Comparison of ENCODE assay signal across 8 mouse cellular contexts in genomic region chr9:57831267-57832082, GRCm38 (mm10). TPM values are rescaled to one million over a fixed set of nuclear protein-coding genes. Genes with fewer than 3 reads are reported as not detected.
DNase-seq lines count a peak whose midpoint lies in the region; ATAC-seq and TF ChIP-seq lines count a peak whose summit lies in the region.

No protein-coding gene starts in this region.

- no peak for TF ChIP-seq POLR2A in bone marrow, adult 2 months (IDR thresholded peaks at IDR 0.05; ENCODE audit: borderline replicate concordance, control insufficient read depth, low read depth, low read length)

- H3K36me3 ChIP-seq in erythroblast, embryonic 14.5 days (ENCODE audit: control insufficient read depth): peaks cover 57% of the 10 kb centered on the region
- H3K36me3 ChIP-seq in heart, embryonic 10.5 days: peaks cover 16% of the 10 kb centered on the region; the same call in 1 of the 2 replicates
- H3K36me3 ChIP-seq in kidney, embryonic 15.5 days: no peaks in the 10 kb centered on the region
- no peaks in the 10 kb centered on the region for H3K36me3 ChIP-seq in limb, embryonic 15.5 days

- peaks cover 7% of the 10 kb centered on the region for H3K4me1 ChIP-seq in bone marrow, adult 2 months (ENCODE audit: control insufficient read depth, insufficient read depth, low read length)
- peaks cover 59% of the 10 kb centered on the region for H3K4me1 ChIP-seq in erythroblast, embryonic 14.5 days (ENCODE audit: control insufficient read depth)
- peaks cover 81% of the 10 kb centered on the region for H3K4me1 ChIP-seq in heart, embryonic 10.5 days
- peaks cover 66% of the 10 kb centered on the region for H3K4me1 ChIP-seq in kidney, embryonic 15.5 days
- H3K4me1 ChIP-seq in limb, embryonic 15.5 days: peaks cover 36% of the 10 kb centered on the region

- peak; percentile 96 for ATAC-seq in kidney, embryonic 15.5 days (replicated peaks; ENCODE audit: low FRiP score)
- peak; percentile 94 for ATAC-seq in limb, embryonic 15.5 days (ENCODE audit: insufficient number of reproducible peaks, low FRiP score, low TSS enrichment, low read depth)

- peak overlapping the region; percentile 48 for H3K4me2 ChIP-seq in kidney, embryonic 15.5 days
- peak overlapping the region; percentile 38 for H3K4me2 ChIP-seq in limb, embryonic 15.5 days

- no peak overlapping the region for H3K9ac ChIP-seq in kidney, embryonic 15.5 days
- H3K9ac ChIP-seq in limb, embryonic 15.5 days: no peak overlapping the region

- no peak for TF ChIP-seq CTCF in bone marrow, adult 2 months (IDR thresholded peaks at IDR 0.05; ENCODE audit: control insufficient read depth, insufficient read depth, low read length)

- no peaks in the 10 kb centered on the region for H3K9me3 ChIP-seq in erythroblast, embryonic 14.5 days (ENCODE audit: control insufficient read depth, low read length)
- H3K9me3 ChIP-seq in heart, embryonic 10.5 days: no peaks in the 10 kb centered on the region
- H3K9me3 ChIP-seq in kidney, embryonic 15.5 days (replicated peaks): no peaks in the 10 kb centered on the region
- no peaks in the 10 kb centered on the region for H3K9me3 ChIP-seq in limb, embryonic 15.5 days

- WGBS in bone marrow, adult 2 months: 7% methylated on average over 24 of the region's 24 CpGs
- WGBS in heart, embryonic 10.5 days: 13% methylated on average over 24 of the region's 24 CpGs
- WGBS in kidney, embryonic 15.5 days: 3% methylated on average over 24 of the region's 24 CpGs
- 2% methylated on average over 24 of the region's 24 CpGs for WGBS in limb, embryonic 15.5 days

- H3K27me3 ChIP-seq in erythroblast, embryonic 14.5 days (ENCODE audit: control insufficient read depth): peaks cover 2% of the 10 kb centered on the region
- H3K27me3 ChIP-seq in heart, embryonic 10.5 days (ENCODE audit: insufficient read depth, poor library complexity, severe bottlenecking): no peaks in the 10 kb centered on the region
- H3K27me3 ChIP-seq in kidney, embryonic 15.5 days: peaks cover 63% of the 10 kb centered on the region
- H3K27me3 ChIP-seq in limb, embryonic 15.5 days: peaks cover 35% of the 10 kb centered on the region

- H3K4me3 ChIP-seq in bone marrow, adult 2 months (replicated peaks; ENCODE audit: control insufficient read depth, low read depth, low read length): peak overlapping the region; percentile 16
- H3K4me3 ChIP-seq in erythroblast, embryonic 14.5 days (replicated peaks): peak overlapping the region; percentile 59
- peak overlapping the region; percentile 48 for H3K4me3 ChIP-seq in heart, embryonic 10.5 days
- no peak overlapping the region; the same call in 1 of the 2 replicates for H3K4me3 ChIP-seq in kidney, embryonic 15.5 days (replicated peaks)
- no peak overlapping the region for H3K4me3 ChIP-seq in limb, embryonic 15.5 days

- peak; percentile 92 for DNase-seq in A20 (ENCODE audit: low read depth, low spot score)
- DNase-seq in heart, embryonic 10.5 days (ENCODE audit: low spot score): peak; percentile 96
- peak; percentile 75 to 77 for DNase-seq in monocyte, adult 2 months (ENCODE audit: low read depth in 1 of 2, low spot score in 2 of 2)
- peak; percentile 89 to 95 for DNase-seq in spleen, postnatal 4 days (ENCODE audit: low spot score in 2 of 2)

- H3K27ac ChIP-seq in bone marrow, adult 2 months (ENCODE audit: control insufficient read depth, insufficient read depth, low read depth, low read length, poor library complexity): peak overlapping the region; percentile 40
- peak overlapping the region; percentile 78 for H3K27ac ChIP-seq in heart, embryonic 10.5 days
- peak overlapping the region; percentile 73 for H3K27ac ChIP-seq in kidney, embryonic 15.5 days
- no peak overlapping the region for H3K27ac ChIP-seq in limb, embryonic 15.5 days

RNA-seq across cellular contexts. Expression of gene Arid3b, which starts 5.1 kb away (rescaled TPM):
- polyA plus RNA-seq in bone marrow, adult 2 months (2011; ENCODE audit: insufficient read depth, insufficient read length, low replicate concordance, missing spikeins): 15.3 and 52.9 TPM in 2 replicates
- polyA plus RNA-seq in erythroblast, embryonic 14.5 days (2012): 1.8 and 1.9 TPM in 2 replicates
- 59.7 and 60.2 TPM in 2 replicates for polyA plus RNA-seq in heart, embryonic 10.5 days (2016; fragmentation: Nextera tagmentation; extraction: Ambion mirVana)
- 6.2 and 9.1 TPM in 2 replicates for polyA plus RNA-seq in kidney, embryonic 15.5 days (2015; fragmentation: Nextera tagmentation; extraction: Ambion mirVana)
- polyA plus RNA-seq in limb, embryonic 15.5 days (2015; fragmentation: Nextera tagmentation; extraction: Ambion mirVana): 3.6 and 3.8 TPM in 2 replicates

Comparison
In these comparisons a context has a peak if more than half of its experiments do, and no peak if none do; other contexts are left out.
1. H3K4me3 ChIP-seq: peak in bone marrow, adult 2 months (single experiment), erythroblast, embryonic 14.5 days (single experiment) and heart, embryonic 10.5 days (single experiment); none in kidney, embryonic 15.5 days (single experiment) and limb, embryonic 15.5 days (single experiment).
2. Peak in every context shown above with its lines, with median percentiles within 50 percentile points of each other: DNase-seq.